Mouse (Mus musculus): ENCODE measurements at regions not wholly inside any gene's neighbourhood (a gene's known extent, or its start where the extent isn't known, plus 50 kb on each side); places are given as distances from the start of the nearest gene placed in this dataset.

GRCm38 (mm10) chr13:92911660-92912284 is 67.2 kb downstream of the Mtx3 start:
- Histone ChIP-seq H3K36me3 (no peaks in the 10 kb centered on the region), H3K4me1 (replicated peaks) (no peaks in the 10 kb centered on the region), H3K9me3 (replicated peaks) (no peaks in the 10 kb centered on the region), H3K9ac (no peak overlapping the region), H3K4me3 (replicated peaks) (no peak overlapping the region), H3K27me3 (no peaks in the 10 kb centered on the region), H3K4me2 (no peak overlapping the region), H3K27ac (no peak overlapping the region)
- WGBS (ENCODE audit: insufficient replicate concordance), result 70% methylated on average over 11 of the region's 11 CpGs
- no peak for ATAC-seq (ENCODE audit: low read depth)
- no peak for DNase-seq

DNA sequence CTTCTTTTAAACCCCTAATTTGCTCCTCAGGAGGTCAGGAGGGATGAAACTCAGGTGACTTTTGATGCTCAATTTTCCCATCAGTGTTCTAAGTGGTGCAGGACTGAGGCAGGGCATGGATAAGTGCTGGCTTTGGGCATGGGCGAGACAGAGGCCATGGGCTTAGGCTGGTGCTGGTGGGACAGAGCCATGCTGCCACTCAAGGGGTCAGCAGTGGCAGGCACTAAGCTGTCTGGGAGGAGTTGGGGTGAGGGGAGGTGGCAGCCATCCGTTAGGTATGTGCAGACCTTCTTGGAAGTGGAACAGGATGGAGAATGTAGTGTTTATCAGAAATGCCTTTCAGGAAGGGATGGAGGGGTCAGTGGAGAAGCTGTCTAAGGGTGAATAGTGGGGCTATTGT is 68.1 kb downstream of the Mtx3 start:
- no peaks in the 10 kb centered on the region for H3K36me3 ChIP-seq
- no peak for ATAC-seq (ENCODE audit: low read depth)
- WGBS (ENCODE audit: insufficient replicate concordance), result 46% methylated on average over 2 of the region's 2 CpGs

GRCm38 (mm10) chr13:92914631-92915030 is 70.1 kb downstream of the Mtx3 start:
- Histone ChIP-seq H3K36me3 (no peaks in the 10 kb centered on the region), H3K9me3 (replicated peaks) (no peaks in the 10 kb centered on the region), H3K27me3 (no peaks in the 10 kb centered on the region), H3K4me3 (replicated peaks) (no peak overlapping the region), H3K9ac (no peak overlapping the region), H3K27ac (no peak overlapping the region), H3K4me2 (no peak overlapping the region), H3K4me1 (replicated peaks) (no peaks in the 10 kb centered on the region)
- DNase-seq (no peak), ATAC-seq (ENCODE audit: low read depth) (no peak)
- 69% methylated on average over 3 of the region's 3 CpGs for WGBS (ENCODE audit: insufficient replicate concordance)

More for the DNA sequence above, 68.1 kb downstream of the Mtx3 start:
- Histone ChIP-seq H3K27ac (no peak overlapping the region), H3K9ac (no peak overlapping the region), H3K4me2 (no peak overlapping the region), H3K4me1 (replicated peaks) (no peaks in the 10 kb centered on the region), H3K27me3 (no peaks in the 10 kb centered on the region), H3K4me3 (replicated peaks) (no peak overlapping the region), H3K9me3 (replicated peaks) (no peaks in the 10 kb centered on the region)
- no peak for DNase-seq

- Histone ChIP-seq H3K4me1 (replicated peaks) (no peaks in the 10 kb centered on the region), H3K9me3 (replicated peaks) (no peaks in the 10 kb centered on the region), H3K27ac (no peak overlapping the region), H3K4me2 (no peak overlapping the region), H3K36me3 (no peaks in the 10 kb centered on the region), H3K27me3 (no peaks in the 10 kb centered on the region), H3K4me3 (replicated peaks) (no peak overlapping the region), H3K9ac (no peak overlapping the region)
- WGBS (ENCODE audit: insufficient replicate concordance), result 43% methylated on average over 2 of the region's 2 CpGs
- no peak for ATAC-seq (ENCODE audit: low read depth)
- DNase-seq, result no peak
These were observed 70.8 kb downstream of the Mtx3 start for GRCm38 (mm10) chr13:92915221-92915839.

- H3K9ac ChIP-seq, result no peak overlapping the region
- no peaks in the 10 kb centered on the region for H3K4me1 ChIP-seq (replicated peaks)
- no peak overlapping the region for H3K4me3 ChIP-seq (replicated peaks)
- H3K9me3 ChIP-seq (replicated peaks), result no peaks in the 10 kb centered on the region
- no peaks in the 10 kb centered on the region for H3K27me3 ChIP-seq
- 73% methylated on average over 5 of the region's 5 CpGs for WGBS (ENCODE audit: insufficient replicate concordance)
- no peak overlapping the region for H3K4me2 ChIP-seq
- no peak overlapping the region for H3K27ac ChIP-seq
- ATAC-seq (ENCODE audit: low read depth) (no peak), DNase-seq (no peak)
- no peaks in the 10 kb centered on the region for H3K36me3 ChIP-seq
These were observed 71.6 kb downstream of the Mtx3 start for GRCm38 (mm10) chr13:92915948-92916710.

- no peak overlapping the region for H3K4me3 ChIP-seq (replicated peaks)
- H3K9ac ChIP-seq, result no peak overlapping the region
- no peaks in the 10 kb centered on the region for H3K27me3 ChIP-seq
- H3K4me1 ChIP-seq (replicated peaks), result no peaks in the 10 kb centered on the region
- no peak overlapping the region for H3K4me2 ChIP-seq
- H3K27ac ChIP-seq, result no peak overlapping the region
- WGBS (ENCODE audit: insufficient replicate concordance), result 46% methylated on average over 2 of the region's 2 CpGs
- no peaks in the 10 kb centered on the region for H3K36me3 ChIP-seq
- no peaks in the 10 kb centered on the region for H3K9me3 ChIP-seq (replicated peaks)
- ATAC-seq (ENCODE audit: low read depth) (no peak), DNase-seq (no peak)
These were observed 75.3 kb downstream of the Mtx3 start for GRCm38 (mm10) chr13:92919882-92920281.

- Histone ChIP-seq H3K9ac (no peak overlapping the region), H3K9me3 (replicated peaks) (no peaks in the 10 kb centered on the region), H3K27ac (no peak overlapping the region), H3K4me2 (no peak overlapping the region), H3K4me3 (replicated peaks) (no peak overlapping the region), H3K36me3 (no peaks in the 10 kb centered on the region), H3K4me1 (replicated peaks) (no peaks in the 10 kb centered on the region), H3K27me3 (no peaks in the 10 kb centered on the region)
- DNase-seq (no peak), ATAC-seq (ENCODE audit: low read depth) (no peak)
- 80% methylated on average over 3 of the region's 3 CpGs for WGBS (ENCODE audit: insufficient replicate concordance)
These were observed 77.4 kb downstream of the Mtx3 start for GRCm38 (mm10) chr13:92921936-92922335.

- no peak for DNase-seq
- Histone ChIP-seq H3K4me3 (replicated peaks) (no peak overlapping the region), H3K9me3 (replicated peaks) (no peaks in the 10 kb centered on the region), H3K27ac (no peak overlapping the region), H3K4me1 (replicated peaks) (no peaks in the 10 kb centered on the region), H3K36me3 (no peaks in the 10 kb centered on the region), H3K4me2 (no peak overlapping the region), H3K27me3 (no peaks in the 10 kb centered on the region), H3K9ac (no peak overlapping the region)
- WGBS (ENCODE audit: insufficient replicate concordance), result 40% methylated on average over 2 of the region's 2 CpGs
- no peak for ATAC-seq (ENCODE audit: low read depth)
These were observed 78.9 kb downstream of the Mtx3 start for GRCm38 (mm10) chr13:92923496-92923895.

DNA sequence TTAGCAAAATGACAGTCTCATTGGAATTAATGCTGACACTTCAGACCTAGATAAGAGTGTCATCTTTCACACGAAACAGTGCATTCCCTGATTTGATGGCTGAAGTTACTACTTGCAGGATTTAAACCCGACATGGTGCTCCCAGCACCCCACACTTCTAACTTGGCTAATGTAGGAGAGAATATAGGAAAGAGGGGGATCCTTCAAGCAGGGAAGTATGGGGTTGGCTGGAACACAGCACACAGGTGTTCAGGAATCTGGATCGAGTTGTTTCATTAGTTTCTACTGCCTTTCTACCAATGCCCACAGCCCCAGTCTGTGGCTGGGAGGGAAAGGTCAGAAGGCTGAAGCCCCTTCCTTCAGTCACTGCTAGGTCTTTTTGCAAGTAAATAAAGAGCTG is 79.5 kb downstream of the Mtx3 start:
- H3K27me3 ChIP-seq, result no peaks in the 10 kb centered on the region
- H3K4me3 ChIP-seq (replicated peaks), result no peak overlapping the region
- WGBS (ENCODE audit: insufficient replicate concordance), result 49% methylated on average over 3 of the region's 3 CpGs
- H3K4me1 ChIP-seq (replicated peaks), result no peaks in the 10 kb centered on the region
- H3K27ac ChIP-seq, result no peak overlapping the region
- no peak overlapping the region for H3K4me2 ChIP-seq
- no peaks in the 10 kb centered on the region for H3K36me3 ChIP-seq
- H3K9me3 ChIP-seq (replicated peaks), result no peaks in the 10 kb centered on the region
- ATAC-seq (ENCODE audit: low read depth) (no peak), DNase-seq (no peak)
- no peak overlapping the region for H3K9ac ChIP-seq

DNA sequence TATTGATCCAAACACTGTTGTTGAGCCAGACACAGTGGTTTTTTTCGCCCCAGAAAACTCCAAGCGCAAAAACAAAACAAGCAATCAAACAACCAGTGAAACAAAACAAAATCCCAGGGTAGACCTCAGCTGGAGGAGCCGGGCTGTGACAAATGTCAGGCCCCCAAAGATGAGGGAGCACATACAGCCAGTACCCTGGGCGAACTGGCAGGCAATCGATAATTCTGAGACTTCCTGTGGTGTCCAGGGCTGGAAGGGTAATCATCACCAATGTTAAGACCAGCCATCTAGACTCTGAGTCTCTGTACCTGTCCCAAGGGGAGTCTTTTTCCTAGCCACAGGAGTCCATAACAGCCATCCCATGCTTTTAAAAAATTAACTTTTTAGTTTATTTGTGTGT is 80.6 kb downstream of the Mtx3 start:
- WGBS (ENCODE audit: insufficient replicate concordance), result 65% methylated on average over 5 of the region's 5 CpGs
- Histone ChIP-seq H3K27ac (no peak overlapping the region), H3K9ac (no peak overlapping the region), H3K27me3 (no peaks in the 10 kb centered on the region), H3K36me3 (no peaks in the 10 kb centered on the region), H3K4me1 (replicated peaks) (no peaks in the 10 kb centered on the region), H3K4me2 (no peak overlapping the region), H3K9me3 (replicated peaks) (no peaks in the 10 kb centered on the region), H3K4me3 (replicated peaks) (no peak overlapping the region)
- ATAC-seq (ENCODE audit: low read depth), result no peak
- DNase-seq, result no peak

- H3K27me3 ChIP-seq, result no peaks in the 10 kb centered on the region
- no peak overlapping the region for H3K9ac ChIP-seq
- no peak overlapping the region for H3K4me2 ChIP-seq
- H3K9me3 ChIP-seq (replicated peaks), result no peaks in the 10 kb centered on the region
- no peak for DNase-seq
- WGBS (ENCODE audit: insufficient replicate concordance), result 21% methylated on average over 1 of the region's 1 CpGs
- no peaks in the 10 kb centered on the region for H3K36me3 ChIP-seq
- no peak overlapping the region for H3K4me3 ChIP-seq (replicated peaks)
- no peak overlapping the region for H3K27ac ChIP-seq
- no peak for ATAC-seq (ENCODE audit: low read depth)
- no peaks in the 10 kb centered on the region for H3K4me1 ChIP-seq (replicated peaks)
These were observed 84.0 kb downstream of the Mtx3 start for GRCm38 (mm10) chr13:92928551-92928950.

GRCm38 (mm10) chr13:92931696-92932095 is 87.1 kb downstream of the Mtx3 start:
- no peaks in the 10 kb centered on the region for H3K36me3 ChIP-seq
- WGBS (ENCODE audit: insufficient replicate concordance), result 53% methylated on average over 2 of the region's 2 CpGs
- no peak overlapping the region for H3K27ac ChIP-seq
- H3K27me3 ChIP-seq, result no peaks in the 10 kb centered on the region
- H3K4me3 ChIP-seq (replicated peaks), result no peak overlapping the region
- no peak overlapping the region for H3K4me2 ChIP-seq
- DNase-seq (no peak), ATAC-seq (ENCODE audit: low read depth) (no peak)
- no peak overlapping the region for H3K9ac ChIP-seq
- no peaks in the 10 kb centered on the region for H3K4me1 ChIP-seq (replicated peaks)
- H3K9me3 ChIP-seq (replicated peaks), result no peaks in the 10 kb centered on the region
